Mouse (Mus musculus): Measurements from ENCODE around the gene Fmo3.

Gene Fmo3

DNA sequence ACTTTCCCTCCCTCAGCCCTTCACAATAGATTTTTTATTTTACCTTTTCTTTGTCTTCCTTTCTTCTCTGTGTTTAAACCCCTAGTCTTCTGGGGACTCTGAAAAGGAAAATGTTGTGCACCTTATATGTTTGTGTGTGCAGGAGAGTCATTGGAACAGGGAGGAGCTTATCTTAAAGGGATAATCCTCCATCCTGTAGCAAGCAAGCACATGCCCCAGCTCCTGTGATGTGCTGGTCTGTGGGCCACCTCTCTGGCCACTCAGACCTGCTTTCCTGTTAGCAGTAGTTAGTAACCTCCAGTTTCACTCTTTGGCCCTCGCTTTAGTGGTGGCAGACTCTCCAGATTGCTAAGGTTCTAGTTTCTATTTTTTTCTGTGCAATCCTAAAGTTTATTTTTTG, at the start of gene Fmo3:
Gene Fmo3, minus strand, starts transcription at position 101 of the 400 bp plus-strand sequence.
- DNase-seq = no peak

GRCm38 (mm10) chr1:163023075-163023474, 38.7 kb upstream of the Fmo3 start:
- no peak for DNase-seq

DNA sequence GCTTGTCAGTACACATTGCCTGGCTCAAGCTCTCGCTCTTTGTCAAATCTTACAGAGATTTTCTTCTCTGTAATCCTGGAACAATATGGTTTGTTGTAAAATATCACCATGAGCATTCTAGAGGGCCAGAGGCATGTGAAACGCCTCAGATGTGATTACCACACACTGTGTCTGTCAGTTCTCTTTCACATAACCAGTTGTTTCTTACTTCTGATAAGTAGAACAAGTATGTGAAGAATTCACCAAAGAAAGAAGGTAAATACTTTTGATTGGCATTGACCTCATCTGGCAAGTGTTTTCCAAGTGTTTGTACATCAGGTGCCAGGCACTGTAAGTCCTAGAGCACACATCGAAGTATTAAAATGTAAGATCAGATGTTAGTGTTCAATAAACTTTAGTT, 24.9 kb upstream of the Fmo3 start:
- DNase-seq = no peak

DNA sequence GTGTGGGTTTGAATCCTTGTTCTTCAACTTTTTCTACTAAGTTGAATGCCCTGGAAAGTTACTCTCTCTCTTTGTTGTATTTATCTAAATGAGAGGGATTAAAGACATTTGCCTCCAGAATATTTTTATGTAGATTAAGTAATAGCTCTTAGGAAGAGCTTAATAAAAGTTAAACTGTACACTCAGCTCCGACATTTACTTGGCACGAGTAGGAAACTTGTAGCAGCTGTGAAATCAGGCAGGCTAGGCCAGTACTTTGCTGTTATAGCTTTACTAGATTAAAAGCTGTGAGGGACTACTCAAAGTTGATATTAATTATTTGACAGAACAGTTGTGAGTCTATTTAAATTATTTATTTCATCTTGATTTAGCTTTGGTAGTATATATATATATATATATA, 19.2 kb upstream of the Fmo3 start:
- DNase-seq = no peak

GRCm38 (mm10) chr1:163001271-163001829, 17.0 kb upstream of the Fmo3 start:
- DNase-seq = no peak

DNA sequence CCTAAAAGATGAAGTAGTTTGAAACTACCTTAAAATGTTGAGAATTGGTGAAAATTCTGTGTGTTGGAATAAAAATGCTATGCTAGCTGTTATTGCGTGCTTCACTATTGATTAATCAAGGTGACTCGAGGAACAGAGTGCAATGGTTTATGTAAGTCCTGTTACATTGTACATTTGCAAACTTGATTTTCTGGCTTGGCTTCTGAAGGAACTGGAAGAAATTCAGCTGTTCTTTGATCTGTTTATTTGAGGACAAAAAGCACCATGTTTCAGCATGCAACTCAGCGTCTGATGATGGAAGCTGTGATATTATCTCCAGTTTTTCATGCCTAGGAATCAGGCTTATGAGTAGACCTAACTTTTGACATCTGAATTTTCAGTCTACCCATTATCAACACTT, 3.2 kb upstream of the Fmo3 start:
- no peak for DNase-seq

DNA sequence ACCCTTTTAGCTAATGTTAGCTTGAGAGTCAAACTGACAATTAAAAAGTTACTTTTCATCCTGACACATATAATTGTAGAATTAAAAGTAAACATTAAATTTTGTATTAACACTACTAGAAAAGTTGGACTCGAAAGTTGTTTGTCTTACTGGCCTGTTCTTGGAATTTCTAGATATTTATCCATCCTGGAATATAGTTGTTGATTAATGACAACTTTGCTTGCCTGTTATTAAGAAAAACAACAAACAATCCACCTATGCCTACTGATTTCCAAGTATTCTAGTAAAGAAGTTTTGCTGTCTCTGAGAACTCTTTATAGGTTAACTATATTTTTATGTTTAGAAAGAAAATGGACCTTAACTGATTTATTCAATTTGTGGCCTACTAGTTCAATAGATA, 2.4 kb upstream of the Fmo3 start:
- DNase-seq = no peak

- no peak for DNase-seq
These were observed 1.9 kb upstream of the Fmo3 start for GRCm38 (mm10) chr1:162986121-162986748.

- DNase-seq = no peak
These were observed 20.8 kb downstream of the Fmo3 start for GRCm38 (mm10) chr1:162963556-162963955.

- no peak for DNase-seq
These were observed 26.9 kb downstream of the Fmo3 start for GRCm38 (mm10) chr1:162957422-162957821.

DNA sequence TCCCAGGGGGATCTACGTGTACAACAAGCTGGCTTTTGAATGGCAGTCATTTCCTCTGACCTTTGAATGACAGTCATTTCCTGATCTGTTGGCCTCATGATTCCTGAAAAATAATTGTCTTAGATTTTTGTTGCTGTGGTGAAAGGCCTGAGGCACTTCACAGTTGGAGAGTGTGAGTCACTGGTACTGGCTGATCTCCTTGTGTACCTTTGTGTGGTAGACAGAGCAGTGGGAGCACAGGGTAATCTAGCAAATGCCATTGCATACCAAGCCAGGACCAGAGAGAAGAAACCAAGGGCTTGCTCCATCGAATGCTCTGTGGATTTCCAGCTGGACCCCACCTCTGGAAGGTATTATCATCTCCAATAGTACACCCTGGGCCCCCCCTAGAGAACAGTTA, 31.2 kb downstream of the Fmo3 start:
- DNase-seq = no peak

DNA sequence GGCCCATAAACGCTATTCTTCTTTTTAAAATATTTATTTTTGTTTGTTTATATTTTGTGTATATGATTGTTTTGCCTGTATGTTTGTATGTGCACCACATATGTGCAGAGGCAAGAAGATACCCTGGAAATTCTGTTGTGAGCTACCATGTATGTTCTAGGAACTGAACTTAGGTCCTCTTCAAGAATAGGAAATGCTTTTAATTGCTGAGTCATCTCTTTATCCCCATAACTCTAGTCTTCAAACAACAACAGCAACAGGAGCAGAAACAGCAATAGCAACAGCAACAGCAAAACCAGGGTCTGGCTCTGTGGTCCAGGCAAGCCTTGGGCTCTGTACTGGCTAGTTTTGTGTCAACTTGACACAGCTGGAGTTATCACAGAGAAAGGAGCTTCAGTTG, 34.6 kb downstream of the Fmo3 start:
- no peak for DNase-seq

- no peak for DNase-seq
These were observed 36.4 kb downstream of the Fmo3 start for GRCm38 (mm10) chr1:162947934-162948333.

DNA sequence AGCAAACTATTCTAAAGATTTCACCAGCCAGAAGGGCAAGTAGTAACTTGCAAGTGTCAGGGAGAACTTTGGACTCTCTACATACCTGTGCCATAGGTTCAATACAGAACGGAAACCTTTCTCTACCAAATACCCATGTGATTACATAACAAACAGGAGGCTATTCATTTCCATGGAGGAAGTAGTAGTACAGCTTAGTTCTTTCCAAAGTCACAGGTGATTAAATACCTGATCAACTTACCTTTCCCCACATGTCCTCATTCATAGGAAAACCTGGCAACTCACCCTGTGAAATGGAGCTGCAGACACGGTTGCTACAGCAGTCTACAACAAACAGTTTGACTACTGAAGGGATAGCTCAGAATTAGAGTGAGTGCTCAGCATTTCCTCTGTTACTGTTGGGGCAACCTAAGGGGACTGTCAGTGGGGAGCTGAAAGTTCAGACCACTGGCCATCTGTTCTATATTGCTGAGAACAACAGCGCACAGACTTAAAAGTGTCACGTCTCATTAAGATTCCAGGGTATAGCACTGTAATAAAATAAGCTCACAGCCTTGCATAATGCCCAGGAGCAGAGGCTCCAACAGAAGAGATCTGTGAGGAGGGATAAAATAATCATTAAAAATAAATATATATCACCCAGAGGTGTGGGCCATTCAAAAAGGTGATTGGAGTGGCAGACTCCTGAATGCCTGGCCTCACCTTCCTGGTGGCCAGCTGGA, 37.3 kb downstream of the Fmo3 start:
- DNase-seq = no peak

- DNase-seq = no peak
These were observed 40.6 kb downstream of the Fmo3 start for GRCm38 (mm10) chr1:162943700-162944099.

- no peak for DNase-seq
These were observed 45.5 kb downstream of the Fmo3 start for GRCm38 (mm10) chr1:162938696-162939351.

- no peak for DNase-seq
These were observed 46.2 kb downstream of the Fmo3 start for GRCm38 (mm10) chr1:162937970-162938695.

DNA sequence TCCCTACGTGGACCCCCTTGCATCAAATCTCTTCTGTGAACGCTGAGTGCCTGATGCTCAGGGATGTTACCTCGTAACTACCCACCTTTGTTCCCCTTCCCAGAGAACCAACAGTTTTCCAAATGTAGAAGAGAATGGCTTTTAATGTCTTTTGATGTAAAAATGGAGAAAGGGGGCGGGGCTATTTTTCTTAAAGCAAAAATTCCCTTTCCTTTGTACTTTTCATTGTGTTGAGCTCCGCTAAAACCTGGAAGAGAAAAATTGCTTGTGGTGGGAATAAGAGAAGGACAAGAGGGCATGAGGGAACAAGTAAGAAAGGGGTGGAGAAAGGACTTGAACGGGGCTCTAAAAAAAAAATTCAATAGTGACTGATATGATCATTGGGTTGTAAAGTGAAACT, 46.9 kb downstream of the Fmo3 start, which contains the start of gene Fmo6:
Gene Fmo6, minus strand, starts transcription at position 101 of the 400 bp plus-strand sequence.
- DNase-seq = no peak

DNA sequence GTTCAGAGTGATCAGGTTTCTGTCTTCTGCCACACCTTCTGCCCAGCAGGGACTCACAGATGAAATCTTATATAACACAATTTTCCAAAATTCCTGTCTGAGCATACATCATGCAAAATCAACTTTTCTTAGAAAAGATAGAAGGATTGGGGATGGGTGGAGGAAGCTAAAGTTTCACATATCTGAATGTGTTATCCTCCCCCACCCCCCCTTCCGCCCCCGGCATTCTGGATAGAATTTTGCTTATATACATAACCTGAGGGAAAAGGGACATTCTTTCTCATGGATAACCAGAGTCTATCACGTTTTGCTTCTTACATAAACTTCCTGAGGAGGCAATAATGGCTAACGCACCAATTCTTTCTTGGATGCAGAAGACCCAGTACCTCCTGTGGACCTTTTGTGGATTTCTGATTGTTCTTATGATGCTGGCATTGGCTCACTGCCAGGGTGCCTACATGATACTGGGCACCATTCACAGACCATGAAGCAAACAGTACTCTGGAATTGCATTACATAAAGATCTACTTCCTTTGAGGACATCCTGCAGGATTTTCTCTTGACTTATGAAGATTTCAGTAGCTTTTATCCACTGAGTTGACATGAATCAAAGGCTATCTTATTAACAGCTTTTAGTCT, 49.8 kb downstream of the Fmo3 start:
- no peak for DNase-seq

GRCm38 (mm10) chr1:162932386-162932785, 51.9 kb downstream of the Fmo3 start:
- DNase-seq = no peak

GRCm38 (mm10) chr1:162931880-162932279, 52.4 kb downstream of the Fmo3 start:
- no peak for DNase-seq

GRCm38 (mm10) chr1:162931310-162931875, 52.9 kb downstream of the Fmo3 start:
- no peak for DNase-seq

Measured in right cerebral cortex, postnatal 14 days (tissue).